In the genomic region with DNA sequence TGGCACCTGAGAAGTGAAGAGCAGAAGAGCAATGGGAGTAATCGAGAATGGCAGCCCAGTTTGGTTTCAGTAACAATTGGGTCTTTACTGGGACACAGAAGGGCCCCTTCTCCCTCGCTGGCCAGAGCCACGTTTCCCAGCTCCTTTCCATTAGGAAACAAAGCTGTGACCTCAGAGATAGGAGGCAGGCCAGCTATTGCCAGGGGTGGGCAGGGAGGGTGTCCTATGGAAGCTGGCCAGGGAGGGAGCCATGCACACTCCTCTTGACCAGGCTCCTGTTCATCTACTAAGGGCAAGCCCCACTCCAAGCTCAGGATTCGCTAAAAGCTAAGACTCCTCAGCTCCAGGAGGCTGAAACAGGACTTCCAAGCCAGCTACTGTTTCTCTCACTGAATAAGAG, we compare ENCODE assay signal across 10 mouse cellular contexts. TPM values are rescaled to one million over a fixed set of nuclear protein-coding genes. Genes with fewer than 3 reads are reported as not detected.
DNase-seq lines count a peak whose midpoint lies in the region; ATAC-seq and TF ChIP-seq lines count a peak whose summit lies in the region.
"Had no signal": no experiment of that assay in that cellular context is flagged by ENCODE, and none has a peak within 500 bp of the region (broad histone marks: within the 10 kb centered on the region; RNA-seq: fewer than 3 reads in every experiment).

No protein-coding gene starts in this region.

- H3K4me3 ChIP-seq in forebrain, embryonic 11.5 days (ENCODE audit: low read depth, low read length) = no peak overlapping the region
- H3K4me3 ChIP-seq in forebrain, embryonic 16.5 days (replicated peaks; ENCODE audit: low read length) = no peak overlapping the region
- peak overlapping the region; percentile 94 for H3K4me3 ChIP-seq in midbrain, embryonic 10.5 days
- H3K4me3 ChIP-seq in midbrain, postnatal 0 days (ENCODE audit: low read depth, low read length) = no peak overlapping the region
- no peak overlapping the region for H3K4me3 ChIP-seq in liver, embryonic 12.5 days

- peak overlapping the region; percentile 98; the same call in 1 of the 2 replicates for H3K9ac ChIP-seq in forebrain, embryonic 11.5 days (ENCODE audit: low read length)
- H3K9ac ChIP-seq in forebrain, embryonic 16.5 days (replicated peaks; ENCODE audit: low read depth, low read length) = no peak overlapping the region
- H3K9ac ChIP-seq in midbrain, postnatal 0 days (replicated peaks; ENCODE audit: low read length, poor library complexity, severe bottlenecking) = no peak overlapping the region
- H3K9ac ChIP-seq in liver, embryonic 12.5 days = no peak overlapping the region

- no peak for TF ChIP-seq CTCF in midbrain, postnatal 0 days (IDR thresholded peaks at IDR 0.05)

- intact Hi-C loops in left cerebral cortex, postnatal 36 days (cut with DNase I) = loop anchor here (5.0 kb wide), 1 partner anchor 48 kb away; no protein-coding TSS in a partner anchor

- H3K9me3 ChIP-seq in forebrain, embryonic 11.5 days (ENCODE audit: control insufficient read depth, low read length) = no peaks in the 10 kb centered on the region
- no peaks in the 10 kb centered on the region for H3K9me3 ChIP-seq in forebrain, embryonic 16.5 days (ENCODE audit: control insufficient read depth, low read length)
- H3K9me3 ChIP-seq in midbrain, embryonic 10.5 days (replicated peaks) = no peaks in the 10 kb centered on the region
- H3K9me3 ChIP-seq in midbrain, postnatal 0 days (ENCODE audit: low read length) = no peaks in the 10 kb centered on the region
- no peaks in the 10 kb centered on the region for H3K9me3 ChIP-seq in liver, embryonic 12.5 days (replicated peaks)

- peak overlapping the region; percentile 99; the same call in 1 of the 2 replicates for H3K4me2 ChIP-seq in forebrain, embryonic 11.5 days (ENCODE audit: low read depth, low read length, severe bottlenecking)
- H3K4me2 ChIP-seq in forebrain, embryonic 16.5 days (ENCODE audit: low read length) = no peak overlapping the region
- H3K4me2 ChIP-seq in midbrain, postnatal 0 days (ENCODE audit: low read depth, low read length, poor library complexity, severe bottlenecking) = no peak overlapping the region
- H3K4me2 ChIP-seq in liver, embryonic 12.5 days = peak overlapping the region; percentile 68; the same call in 1 of the 2 replicates

- 8% methylated on average over 4 of the region's 4 CpGs for WGBS in forebrain, embryonic 11.5 days
- WGBS in forebrain, embryonic 16.5 days = 13% methylated on average over 4 of the region's 4 CpGs
- WGBS in midbrain, embryonic 10.5 days = under 1% methylated on average over 4 of the region's 4 CpGs
- WGBS in midbrain, postnatal 0 days = 5% methylated on average over 4 of the region's 4 CpGs
- WGBS in liver, embryonic 12.5 days (ENCODE audit: insufficient replicate concordance) = 7% methylated on average over 4 of the region's 4 CpGs

- H3K36me3 ChIP-seq in forebrain, embryonic 11.5 days (ENCODE audit: control insufficient read depth, insufficient read depth, low read length) = no peaks in the 10 kb centered on the region
- no peaks in the 10 kb centered on the region for H3K36me3 ChIP-seq in forebrain, embryonic 16.5 days (ENCODE audit: control insufficient read depth, insufficient read depth)
- H3K36me3 ChIP-seq in midbrain, embryonic 10.5 days = peaks cover 16% of the 10 kb centered on the region
- H3K36me3 ChIP-seq in midbrain, postnatal 0 days (ENCODE audit: insufficient read depth, low read length) = peaks cover 10% of the 10 kb centered on the region
- H3K36me3 ChIP-seq in liver, embryonic 12.5 days = 0 out of 2 replicates have a peak, but pooled peaks cover 5% of the 10 kb centered on the region

- peaks cover 16% of the 10 kb centered on the region for H3K4me1 ChIP-seq in forebrain, embryonic 11.5 days (replicated peaks; ENCODE audit: control insufficient read depth, insufficient read depth, low read length)
- H3K4me1 ChIP-seq in forebrain, embryonic 16.5 days (replicated peaks; ENCODE audit: control insufficient read depth, insufficient read depth, low read length) = peaks cover 23% of the 10 kb centered on the region
- peaks cover 50% of the 10 kb centered on the region for H3K4me1 ChIP-seq in midbrain, embryonic 10.5 days
- H3K4me1 ChIP-seq in midbrain, postnatal 0 days (ENCODE audit: insufficient read depth, low read length) = peaks cover 19% of the 10 kb centered on the region; the same call in 1 of the 2 replicates
- peaks cover 47% of the 10 kb centered on the region for H3K4me1 ChIP-seq in liver, embryonic 12.5 days

- H3K27ac ChIP-seq in forebrain, embryonic 11.5 days (ENCODE audit: low read depth, low read length) = no peak overlapping the region
- H3K27ac ChIP-seq in forebrain, embryonic 16.5 days (ENCODE audit: low read length) = no peak overlapping the region
- H3K27ac ChIP-seq in midbrain, embryonic 10.5 days (replicated peaks) = peak overlapping the region; percentile 100
- no peak overlapping the region for H3K27ac ChIP-seq in midbrain, postnatal 0 days (ENCODE audit: low read depth, low read length)
- H3K27ac ChIP-seq in liver, embryonic 12.5 days = no peak overlapping the region
- H3K27ac ChIP-seq: macrophage had no signal

- no peak for ATAC-seq in forebrain, embryonic 11.5 days (replicated peaks; ENCODE audit: low FRiP score)
- no peak for ATAC-seq in forebrain, embryonic 16.5 days
- ATAC-seq in midbrain, postnatal 0 days (ENCODE audit: low FRiP score) = no peak
- no peak for ATAC-seq in liver, embryonic 12.5 days
- no peak for ATAC-seq in megakaryocyte, adult 5-6 weeks (ENCODE audit: poor library complexity, severe bottlenecking)
- ATAC-seq: inflammation-experienced regulatory T-cells, adult 6 months had no signal

- no peaks in the 10 kb centered on the region; the same call in 1 of the 2 replicates for H3K27me3 ChIP-seq in forebrain, embryonic 11.5 days (ENCODE audit: control insufficient read depth, insufficient read depth, low read length)
- H3K27me3 ChIP-seq in forebrain, embryonic 16.5 days (replicated peaks; ENCODE audit: control insufficient read depth, insufficient read depth, low read length) = 0 out of 2 replicates have a peak, but pooled peaks cover 2% of the 10 kb centered on the region
- H3K27me3 ChIP-seq in midbrain, embryonic 10.5 days (ENCODE audit: low read depth, poor library complexity, severe bottlenecking) = peaks cover 17% of the 10 kb centered on the region
- H3K27me3 ChIP-seq in midbrain, postnatal 0 days (ENCODE audit: insufficient read depth, low read length) = no peaks in the 10 kb centered on the region
- H3K27me3 ChIP-seq in liver, embryonic 12.5 days (replicated peaks) = peaks cover 100% of the 10 kb centered on the region

- no peak for DNase-seq in forebrain, embryonic 11.5 days (ENCODE audit: low spot score)
- no peak for DNase-seq in midbrain, embryonic 10.5 days (ENCODE audit: low spot score)
- DNase-seq in midbrain, postnatal 0 days (ENCODE audit: low spot score) = no peak
- no peak for DNase-seq in thymus, adult 18-20 months
- no peak for DNase-seq in left cerebral cortex, postnatal 36 days (ENCODE audit: low spot score in 2 of 2)

RNA-seq across cellular contexts. Expression of a gene that starts 1.1 kb away (rescaled TPM):
- polyA plus RNA-seq in forebrain, embryonic 11.5 days (2014; fragmentation: Nextera tagmentation; extraction: Ambion mirVana) = 2.9 and 3.3 TPM in 2 replicates
- polyA plus RNA-seq in forebrain, embryonic 16.5 days (2015; fragmentation: Nextera tagmentation; extraction: Ambion mirVana) = 35.4 and 37.3 TPM in 2 replicates
- 20.8 and 26.3 TPM in 2 replicates for polyA plus RNA-seq in midbrain, embryonic 10.5 days (2016; fragmentation: Nextera tagmentation; extraction: Ambion mirVana)
- 30.0 and 32.7 TPM in 2 replicates for total RNA-seq in midbrain, postnatal 0 days (2014; rRNA removed)
- 14.7 and 18.0 TPM in 2 replicates for polyA plus RNA-seq in midbrain, postnatal 0 days (2015; fragmentation: Nextera tagmentation; extraction: Ambion mirVana)
- polyA plus RNA-seq in liver, embryonic 12.5 days (2016; fragmentation: Nextera tagmentation; extraction: Ambion mirVana) = 3.9 TPM in 2 replicates
- 10 to 100 TPM; 15.8 to 16.4 TPM for total RNA-seq in left cerebral cortex, postnatal 36 days (2021)
- total RNA-seq in megakaryocyte, adult 5-6 weeks (2015) = 1.5 and 2.1 TPM in 2 replicates
- 1.8 and 3.6 TPM in 2 replicates for total RNA-seq in megakaryocyte, adult 5-6 weeks (2017)

RNA-seq across cellular contexts. Expression of a gene that starts 12.0 kb away (rescaled TPM):
- polyA plus RNA-seq in forebrain, embryonic 11.5 days (2014; fragmentation: Nextera tagmentation; extraction: Ambion mirVana) = 18.7 and 20.8 TPM in 2 replicates
- 15.4 and 24.4 TPM in 2 replicates for polyA plus RNA-seq in forebrain, embryonic 16.5 days (2015; fragmentation: Nextera tagmentation; extraction: Ambion mirVana)
- 17.8 and 21.2 TPM in 2 replicates for polyA plus RNA-seq in midbrain, embryonic 10.5 days (2016; fragmentation: Nextera tagmentation; extraction: Ambion mirVana)
- total RNA-seq in midbrain, postnatal 0 days (2014; rRNA removed) = 27.9 and 30.4 TPM in 2 replicates
- polyA plus RNA-seq in midbrain, postnatal 0 days (2015; fragmentation: Nextera tagmentation; extraction: Ambion mirVana) = 34.3 and 40.9 TPM in 2 replicates
- polyA plus RNA-seq in liver, embryonic 12.5 days (2016; fragmentation: Nextera tagmentation; extraction: Ambion mirVana) = 9.0 and 10.5 TPM in 2 replicates
- total RNA-seq in left cerebral cortex, postnatal 36 days (2021) = 10 to 100 TPM; 11.9 to 15.8 TPM
- 3.6 and 4.9 TPM in 2 replicates for total RNA-seq in megakaryocyte, adult 5-6 weeks (2015)
- 2.2 and 2.9 TPM in 2 replicates for total RNA-seq in megakaryocyte, adult 5-6 weeks (2017)

RNA-seq across cellular contexts. Expression of a gene that starts 20.0 kb away (rescaled TPM):
- polyA plus RNA-seq in forebrain, embryonic 11.5 days (2014; fragmentation: Nextera tagmentation; extraction: Ambion mirVana) = not detected in 2 replicates
- polyA plus RNA-seq in forebrain, embryonic 16.5 days (2015; fragmentation: Nextera tagmentation; extraction: Ambion mirVana) = 0.22 and 0.42 TPM in 2 replicates
- 0.69 TPM in 1 of 2 replicates, not detected in the other for polyA plus RNA-seq in midbrain, embryonic 10.5 days (2016; fragmentation: Nextera tagmentation; extraction: Ambion mirVana)
- not detected in 2 replicates for total RNA-seq in midbrain, postnatal 0 days (2014; rRNA removed)
- polyA plus RNA-seq in midbrain, postnatal 0 days (2015; fragmentation: Nextera tagmentation; extraction: Ambion mirVana) = 0.42 and 0.65 TPM in 2 replicates
- 0.15 and 0.29 TPM in 2 replicates for polyA plus RNA-seq in liver, embryonic 12.5 days (2016; fragmentation: Nextera tagmentation; extraction: Ambion mirVana)
- total RNA-seq in left cerebral cortex, postnatal 36 days (2021) = not detected
- total RNA-seq in megakaryocyte, adult 5-6 weeks (2015) = not detected in 2 replicates
- not detected in 2 replicates for total RNA-seq in megakaryocyte, adult 5-6 weeks (2017)

RNA-seq across cellular contexts. Expression of a gene that starts 22.6 kb away (rescaled TPM):
- polyA plus RNA-seq in forebrain, embryonic 11.5 days (2014; fragmentation: Nextera tagmentation; extraction: Ambion mirVana) = 14.1 and 16.5 TPM in 2 replicates
- 9.3 and 13.2 TPM in 2 replicates for polyA plus RNA-seq in forebrain, embryonic 16.5 days (2015; fragmentation: Nextera tagmentation; extraction: Ambion mirVana)
- polyA plus RNA-seq in midbrain, embryonic 10.5 days (2016; fragmentation: Nextera tagmentation; extraction: Ambion mirVana) = 16.3 and 17.4 TPM in 2 replicates
- total RNA-seq in midbrain, postnatal 0 days (2014; rRNA removed) = 9.8 and 11.6 TPM in 2 replicates
- polyA plus RNA-seq in midbrain, postnatal 0 days (2015; fragmentation: Nextera tagmentation; extraction: Ambion mirVana) = 12.8 and 14.8 TPM in 2 replicates
- polyA plus RNA-seq in liver, embryonic 12.5 days (2016; fragmentation: Nextera tagmentation; extraction: Ambion mirVana) = 4.0 and 6.9 TPM in 2 replicates
- total RNA-seq in left cerebral cortex, postnatal 36 days (2021) = 1 to 10 TPM; 3.1 to 9.6 TPM
- total RNA-seq in megakaryocyte, adult 5-6 weeks (2015) = 2.3 and 2.4 TPM in 2 replicates
- 2.2 and 9.8 TPM in 2 replicates for total RNA-seq in megakaryocyte, adult 5-6 weeks (2017)

RNA-seq across cellular contexts. Expression of a gene that starts 47.6 kb away (rescaled TPM):
- 6.8 and 7.4 TPM in 2 replicates for polyA plus RNA-seq in forebrain, embryonic 11.5 days (2014; fragmentation: Nextera tagmentation; extraction: Ambion mirVana)
- polyA plus RNA-seq in forebrain, embryonic 16.5 days (2015; fragmentation: Nextera tagmentation; extraction: Ambion mirVana) = 4.8 and 5.8 TPM in 2 replicates
- polyA plus RNA-seq in midbrain, embryonic 10.5 days (2016; fragmentation: Nextera tagmentation; extraction: Ambion mirVana) = 2.6 and 3.1 TPM in 2 replicates
- total RNA-seq in midbrain, postnatal 0 days (2014; rRNA removed) = 32.9 and 40.8 TPM in 2 replicates
- polyA plus RNA-seq in midbrain, postnatal 0 days (2015; fragmentation: Nextera tagmentation; extraction: Ambion mirVana) = 4.3 and 5.2 TPM in 2 replicates
- polyA plus RNA-seq in liver, embryonic 12.5 days (2016; fragmentation: Nextera tagmentation; extraction: Ambion mirVana) = 1.3 and 1.5 TPM in 2 replicates
- 10 to 100 TPM; 30.4 to 32.9 TPM for total RNA-seq in left cerebral cortex, postnatal 36 days (2021)
- 14.4 and 15.1 TPM in 2 replicates for total RNA-seq in megakaryocyte, adult 5-6 weeks (2015)
- total RNA-seq in megakaryocyte, adult 5-6 weeks (2017) = 6.8 and 11.1 TPM in 2 replicates

Comparison
In these comparisons a context has a peak if more than half of its experiments do, and no peak if none do; other contexts are left out.
1. H3K4me2 ChIP-seq: peak in forebrain, embryonic 11.5 days (single experiment) and liver, embryonic 12.5 days (single experiment); none in forebrain, embryonic 16.5 days (single experiment) and midbrain, postnatal 0 days (single experiment).